Comparison of ENCODE assay signal across 9 mouse cellular contexts in the genomic region with DNA sequence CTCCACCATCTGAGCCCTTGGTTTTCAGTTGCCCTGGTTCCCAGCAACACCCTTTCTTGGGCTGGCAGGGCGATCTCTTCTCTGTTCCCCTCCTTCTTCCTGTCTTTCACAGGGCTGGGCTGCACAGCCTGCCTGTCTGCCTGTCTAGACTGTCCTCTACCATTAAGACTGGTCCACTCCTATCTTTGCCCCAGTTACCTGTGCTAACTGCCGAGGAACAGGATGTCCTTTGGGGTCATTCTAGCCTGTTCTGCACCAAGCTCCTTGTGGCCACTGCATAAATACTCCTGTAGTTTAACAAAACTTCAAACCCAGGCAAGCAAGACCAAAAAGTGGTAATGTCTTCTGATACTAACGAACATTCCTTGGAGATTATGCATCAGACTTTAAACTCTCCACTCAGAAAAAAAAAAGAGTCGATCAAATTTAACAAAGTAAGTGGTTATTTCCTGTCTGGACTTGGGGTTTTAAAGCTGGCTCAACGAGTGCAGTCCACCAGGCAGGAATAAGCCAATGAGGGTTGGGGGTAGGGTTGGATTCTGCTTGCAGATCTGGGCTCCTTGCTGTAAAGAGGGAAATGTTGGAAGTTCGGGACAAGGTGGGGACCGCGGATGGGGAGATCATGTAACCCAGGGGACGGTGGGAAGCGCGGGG. TPM values are rescaled to one million over a fixed set of nuclear protein-coding genes. Genes with fewer than 3 reads are reported as not detected.
DNase-seq lines count a peak whose midpoint lies in the region; ATAC-seq and TF ChIP-seq lines count a peak whose summit lies in the region.
"Had no signal": no experiment of that assay in that cellular context is flagged by ENCODE, and none has a peak within 500 bp of the region (broad histone marks: within the 10 kb centered on the region; RNA-seq: fewer than 3 reads in every experiment).

Eva1a (plus strand) TSS at position 210 of the 654 bp plus-strand sequence.

- peaks cover 28% of the 10 kb centered on the region for H3K4me1 ChIP-seq in heart, embryonic 12.5 days (replicated peaks)
- peaks cover 3% of the 10 kb centered on the region; the same call in 1 of the 2 replicates for H3K4me1 ChIP-seq in olfactory bulb, adult 2 months (ENCODE audit: control insufficient read depth, insufficient read depth, low read length)

- peak within 1 kb of the TSS; percentile 71 for H3K9ac ChIP-seq in heart, embryonic 12.5 days

- H3K4me2 ChIP-seq in heart, embryonic 12.5 days = peak within 1 kb of the TSS; percentile 99

- no peak within 1 kb of the TSS for H3K27ac ChIP-seq in heart, embryonic 12.5 days (ENCODE audit: poor library complexity, severe bottlenecking)
- 0 out of 2 replicates have a peak within 1 kb of the TSS, but pooled peaks have one; percentile 7 for H3K27ac ChIP-seq in olfactory bulb, adult 2 months (ENCODE audit: insufficient read depth, low read depth, low read length)

- DNase-seq in heart, postnatal 4 days = no peak
- no peak for DNase-seq in urinary bladder, adult 2 months (ENCODE audit: low spot score)
- DNase-seq in urinary bladder, adult 18-20 months (ENCODE audit: low spot score in 2 of 2) = no peak
- DNase-seq in left cerebral cortex, postnatal 25 days (ENCODE audit: low spot score in 2 of 2) = no peak
- no peak for DNase-seq in cerebellum, postnatal 36 days

- ATAC-seq in heart, embryonic 12.5 days (ENCODE audit: insufficient number of reproducible peaks, low FRiP score) = no peak
- ATAC-seq in erythroid progenitor cell, adult 5-6 weeks (replicated peaks; ENCODE audit: low FRiP score, poor library complexity, severe bottlenecking) = no peak

- 12% methylated on average over 11 of the region's 11 CpGs for WGBS in heart, embryonic 12.5 days
- WGBS in olfactory bulb, adult 2 months = 24% methylated on average over 11 of the region's 11 CpGs

- no peaks in the 10 kb centered on the region for H3K9me3 ChIP-seq in heart, embryonic 12.5 days (replicated peaks)

- no peaks in the 10 kb centered on the region for H3K36me3 ChIP-seq in heart, embryonic 12.5 days
- H3K36me3 ChIP-seq: G1E had no signal

- TF ChIP-seq CTCF in olfactory bulb, adult 2 months (IDR thresholded peaks at IDR 0.05; ENCODE audit: insufficient read depth, low read depth, low read length) = no peak

- H3K4me3 ChIP-seq in heart, embryonic 12.5 days = peak within 1 kb of the TSS; percentile 71
- peak within 1 kb of the TSS; percentile 44 for H3K4me3 ChIP-seq in olfactory bulb, adult 2 months (ENCODE audit: insufficient read depth, low read depth, low read length)

- H3K27me3 ChIP-seq in heart, embryonic 12.5 days (replicated peaks) = peaks cover 35% of the 10 kb centered on the region

- intact Hi-C loops in left cerebral cortex, postnatal 25 days (cut with DNase I) = loop anchor here (1.0 to 5.0 kb wide), 2 partner anchors 51 to 76 kb away; no protein-coding TSS in a partner anchor

- TF ChIP-seq POLR2A in olfactory bulb, adult 2 months (IDR thresholded peaks at IDR 0.05; ENCODE audit: insufficient read depth, low read depth, low read length) = no peak

RNA-seq across cellular contexts. Expression of gene Eva1a, which starts in this region (rescaled TPM):
- polyA plus RNA-seq in heart, embryonic 12.5 days (2016; fragmentation: Nextera tagmentation; extraction: Ambion mirVana) = 4.2 and 5.4 TPM in 2 replicates
- total RNA-seq in heart, postnatal 4 days (2021) = 1 to 10 TPM; 7.1 to 8.8 TPM
- 10.6 and 12.3 TPM in 2 replicates for polyA plus RNA-seq in urinary bladder, adult 2 months (2012; rRNA removed)
- 10 to 100 TPM; 11.4 to 15.3 TPM for total RNA-seq in left cerebral cortex, postnatal 25 days (2021)
- polyA plus RNA-seq in olfactory bulb, adult 2 months (2012; ENCODE audit: insufficient read depth, insufficient read length, low replicate concordance, missing spikeins) = not detected in 2 replicates
- 2.9 TPM in 1 of 2 replicates, not detected in the other for total RNA-seq in erythroid progenitor cell, adult 5-6 weeks (2015; ENCODE audit: low replicate concordance)
- total RNA-seq in erythroid progenitor cell, adult 5-6 weeks (2017; ENCODE audit: low replicate concordance) = 2.2 TPM in 1 of 2 replicates, not detected in the other
- polyA plus RNA-seq: G1E had no signal
